Mouse (Mus musculus): ENCODE results near the gene Secisbp2l. TPM values are rescaled to one million over a fixed set of nuclear protein-coding genes. Genes with fewer than 3 reads are reported as not detected.

Gene Secisbp2l
- 8.7 and 8.9 TPM in 2 replicates for polyA plus RNA-seq (2012; rRNA removed)

GRCm38 (mm10) chr2:125782719-125783109 is at the start of gene Secisbp2l:
TSS of gene Secisbp2l (minus strand) at chr2:125782870.

DNA sequence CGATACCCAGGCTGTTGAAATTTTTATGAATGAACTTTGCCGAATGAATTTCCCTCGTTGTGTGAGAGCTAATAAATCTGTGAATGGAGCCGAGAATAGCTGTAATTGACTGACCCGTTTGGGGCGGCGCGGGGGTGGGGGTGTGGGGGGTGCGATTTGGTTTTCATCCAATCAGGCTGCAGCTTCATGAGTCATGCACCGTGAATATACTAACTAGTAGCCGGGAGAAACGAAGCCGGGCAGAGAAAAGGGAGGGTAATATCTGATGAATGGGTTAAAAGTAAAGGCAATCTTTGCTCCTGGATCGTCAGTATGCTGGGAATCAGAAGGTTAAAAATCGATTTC is 58.6 kb downstream of the Secisbp2l start, which contains the start of gene Shc4:
Gene Shc4, minus strand, starts transcription at position 63 of the 345 bp plus-strand sequence.

Other genes starting within 250 kb of the Secisbp2l start
- 1.2 and 1.3 TPM in 2 replicates for gene Cep152, start 157.8 kb downstream of the Secisbp2l start, polyA plus RNA-seq (2012; rRNA removed)
- 25.3 and 35.3 TPM in 2 replicates for gene Eid1, start 109.8 kb downstream of the Secisbp2l start, polyA plus RNA-seq (2012; rRNA removed)
- 0.29 and 0.50 TPM in 2 replicates for gene Shc4, start 58.7 kb downstream of the Secisbp2l start, polyA plus RNA-seq (2012; rRNA removed)
- gene Galk2, start 76.2 kb upstream of the Secisbp2l start, polyA plus RNA-seq (2012; rRNA removed) = 18.8 and 19.2 TPM in 2 replicates
- 2.9 and 3.5 TPM in 2 replicates for gene Cops2, start 76.3 kb upstream of the Secisbp2l start, polyA plus RNA-seq (2012; rRNA removed)

All from ovary, adult 2 months (tissue).